Mouse (Mus musculus): ENCODE measurements around the gene Gpc6.

The Gpc6 gene

GRCm38 (mm10) chr14:116947939-116948591 lies 22.9 kb downstream of the Gpc6 start:
- DNase-seq = no peak

- DNase-seq = no peak
These were observed 32.0 kb downstream of the Gpc6 start for GRCm38 (mm10) chr14:116957154-116957553.

GRCm38 (mm10) chr14:116964837-116965236 lies 39.7 kb downstream of the Gpc6 start:
- DNase-seq = no peak

GRCm38 (mm10) chr14:116974708-116975107 lies 49.6 kb downstream of the Gpc6 start:
- no peak for DNase-seq

GRCm38 (mm10) chr14:116975224-116975623 lies 50.1 kb downstream of the Gpc6 start:
- DNase-seq = no peak

- no peak for DNase-seq
These were observed 52.1 kb downstream of the Gpc6 start for GRCm38 (mm10) chr14:116977259-116977658.

GRCm38 (mm10) chr14:116979714-116980382 lies 54.7 kb downstream of the Gpc6 start:
- DNase-seq = no peak

GRCm38 (mm10) chr14:116981711-116982110 lies 56.6 kb downstream of the Gpc6 start:
- DNase-seq = no peak

- no peak for DNase-seq
These were observed 62.2 kb downstream of the Gpc6 start for GRCm38 (mm10) chr14:116987341-116987740.

- DNase-seq = no peak
These were observed 75.3 kb downstream of the Gpc6 start for GRCm38 (mm10) chr14:117000376-117000775.

- no peak for DNase-seq
These were observed 77.2 kb downstream of the Gpc6 start for GRCm38 (mm10) chr14:117002313-117002712.

- no peak for DNase-seq
These were observed 83.7 kb downstream of the Gpc6 start for GRCm38 (mm10) chr14:117008781-117009180.

- no peak for DNase-seq
These were observed 87.9 kb downstream of the Gpc6 start for GRCm38 (mm10) chr14:117012969-117013368.

GRCm38 (mm10) chr14:117013554-117014117 lies 88.5 kb downstream of the Gpc6 start:
- no peak for DNase-seq

- no peak for DNase-seq
These were observed 90.3 kb downstream of the Gpc6 start for GRCm38 (mm10) chr14:117015333-117015922.

GRCm38 (mm10) chr14:117022180-117022799 lies 97.2 kb downstream of the Gpc6 start:
- no peak for DNase-seq

- DNase-seq = no peak
These were observed 109.0 kb downstream of the Gpc6 start for GRCm38 (mm10) chr14:117034146-117034545.

GRCm38 (mm10) chr14:117041017-117041416 lies 115.9 kb downstream of the Gpc6 start:
- DNase-seq = no peak

- no peak for DNase-seq
These were observed 123.8 kb downstream of the Gpc6 start for GRCm38 (mm10) chr14:117048951-117049350.

- DNase-seq = no peak
These were observed 125.8 kb downstream of the Gpc6 start for GRCm38 (mm10) chr14:117050877-117051276.

- DNase-seq = no peak
These were observed 128.2 kb downstream of the Gpc6 start for GRCm38 (mm10) chr14:117053361-117053760.

GRCm38 (mm10) chr14:117055134-117055533 lies 130.0 kb downstream of the Gpc6 start:
- DNase-seq = no peak

- DNase-seq = no peak
These were observed 136.0 kb downstream of the Gpc6 start for GRCm38 (mm10) chr14:117061078-117061477.
